Mouse (Mus musculus) thymus, postnatal 0 days (tissue): ENCODE data around the gene Ahcyl2. TPM values are rescaled to one million over a fixed set of nuclear protein-coding genes. Genes with fewer than 3 reads are reported as not detected.

Experiments
- DNase-seq: peaks from one replicate; pipeline ENCODE4 v3.0.0-alpha.2; 2015; ENCODE audit warnings: low spot score
- polyA plus RNA-seq: library from polyadenylated mRNA; unstranded; fragments of >200 nt; fragmentation: Nextera tagmentation; extraction: Ambion mirVana; gene quantifications from 2 replicates; pipeline ENCODE4 v1.2.1, GENCODE M21; 2015

Gene Ahcyl2
- polyA plus RNA-seq, 1 experiment from 2014 or later, result 17.2 TPM

- no peak for DNase-seq
These were observed 134.4 kb downstream of the Ahcyl2 start for GRCm38 (mm10) chr6:29902256-29902655.

- no peak for DNase-seq
These were observed 135.6 kb downstream of the Ahcyl2 start for GRCm38 (mm10) chr6:29903343-29903914.

GRCm38 (mm10) chr6:29904281-29904680 is 136.5 kb downstream of the Ahcyl2 start:
- no peak for DNase-seq

GRCm38 (mm10) chr6:29910631-29911030 is 142.8 kb downstream of the Ahcyl2 start:
- DNase-seq, result no peak

- no peak for DNase-seq
These were observed 145.9 kb downstream of the Ahcyl2 start for GRCm38 (mm10) chr6:29913673-29914072.

- DNase-seq, result no peak
These were observed 146.3 kb downstream of the Ahcyl2 start for GRCm38 (mm10) chr6:29914136-29914535.

- DNase-seq, result no peak
These were observed 148.0 kb downstream of the Ahcyl2 start for GRCm38 (mm10) chr6:29915836-29916235.

- DNase-seq, result peak; percentile 89
These were observed 148.9 kb downstream of the Ahcyl2 start, which contains the start of gene Strip2 for GRCm38 (mm10) chr6:29916530-29917382. Gene Strip2 (plus strand): TSS chr6:29917012.

- DNase-seq, result no peak
These were observed 149.5 kb downstream of the Ahcyl2 start for GRCm38 (mm10) chr6:29917383-29917720.

GRCm38 (mm10) chr6:29917947-29918346 is 150.1 kb downstream of the Ahcyl2 start:
- no peak for DNase-seq

GRCm38 (mm10) chr6:29923501-29923900 is 155.7 kb downstream of the Ahcyl2 start:
- no peak for DNase-seq

- DNase-seq, result no peak
These were observed 157.9 kb downstream of the Ahcyl2 start for GRCm38 (mm10) chr6:29925594-29926219.

GRCm38 (mm10) chr6:29930087-29930486 is 162.3 kb downstream of the Ahcyl2 start:
- DNase-seq, result no peak

- DNase-seq, result no peak
These were observed 162.9 kb downstream of the Ahcyl2 start for GRCm38 (mm10) chr6:29930665-29931064.

GRCm38 (mm10) chr6:29931181-29931580 is 163.4 kb downstream of the Ahcyl2 start:
- no peak for DNase-seq

- no peak for DNase-seq
These were observed 167.9 kb downstream of the Ahcyl2 start for GRCm38 (mm10) chr6:29935741-29936140.

GRCm38 (mm10) chr6:29940428-29940827 is 172.6 kb downstream of the Ahcyl2 start:
- no peak for DNase-seq

GRCm38 (mm10) chr6:29941036-29941435 is 173.2 kb downstream of the Ahcyl2 start:
- no peak for DNase-seq

- no peak for DNase-seq
These were observed 176.7 kb downstream of the Ahcyl2 start for GRCm38 (mm10) chr6:29944465-29944864.

GRCm38 (mm10) chr6:29946568-29946967 is 178.8 kb downstream of the Ahcyl2 start:
- DNase-seq, result peak; percentile 37

- no peak for DNase-seq
These were observed 180.0 kb downstream of the Ahcyl2 start for GRCm38 (mm10) chr6:29947823-29948222.

- no peak for DNase-seq
These were observed 188.9 kb downstream of the Ahcyl2 start for GRCm38 (mm10) chr6:29956749-29957148.
